Mouse (Mus musculus) lung, embryonic 16.5 days (tissue): ENCODE data around the gene Dot1l. TPM values are rescaled to one million over a fixed set of nuclear protein-coding genes. Genes with fewer than 3 reads are reported as not detected.

Experiments
- ATAC-seq: fragments of 200-750 bp; cut with Nextera tagmentation; 2 replicates; pipeline ENCODE4 v1.8.0; 2017; ENCODE audit warnings: low read depth, mild to moderate bottlenecking, moderate library complexity
- H3K27ac ChIP-seq: fragments of 300-500 bp; sonication (generic); 2 replicates; pipeline ENCODE4 v1.5.1; 2014; ENCODE audit warnings: mild to moderate bottlenecking, control low read depth, low read length
- H3K27me3 ChIP-seq: fragments of 300-500 bp; sonication (generic); 2 replicates; pipeline ENCODE4 v1.6.1; 2014; ENCODE audit warnings: low read depth, low read length, mixed read lengths; ENCODE audit not compliant: control insufficient read depth, insufficient read depth
- H3K36me3 ChIP-seq: fragments of 300-500 bp; sonication (generic); 2 replicates; pipeline ENCODE4 v1.6.1; 2014; ENCODE audit warnings: low read length; ENCODE audit not compliant: control insufficient read depth, insufficient read depth
- H3K4me1 ChIP-seq: fragments of 300-500 bp; sonication (generic); replicated peaks from 2 replicates; pipeline ENCODE4 v1.6.1; 2014; ENCODE audit warnings: low read length, mixed read lengths; ENCODE audit not compliant: control insufficient read depth, insufficient read depth
- H3K4me2 ChIP-seq: fragments of 300-500 bp; sonication (generic); 2 replicates; pipeline ENCODE4 v1.6.1; 2014; ENCODE audit warnings: low read depth, low read length, control low read depth
- H3K4me3 ChIP-seq: fragments of 300-500 bp; sonication (generic); 2 replicates; pipeline ENCODE4 v1.5.1; 2014; ENCODE audit warnings: mild to moderate bottlenecking, low read length, control low read depth
- H3K9ac ChIP-seq: fragments of 300-500 bp; sonication (generic); 2 replicates; pipeline ENCODE4 v1.6.1; 2014; ENCODE audit warnings: low read length, control low read depth
- H3K9me3 ChIP-seq: fragments of 300-500 bp; sonication (generic); 2 replicates; pipeline ENCODE4 v1.6.1; 2016; ENCODE audit warnings: low read length; ENCODE audit not compliant: control insufficient read depth
- WGBS: fragments of 180-500 bp; shearing (Covaris S2); extraction: QIAGEN DNeasy Blood & Tissue Kit; methylation state at CpG from one replicate; pipeline ENCODE4 v1.1.7; 2014; 5-methylcytosine and 5-hydroxymethylcytosine counted together
- polyA plus RNA-seq: library from polyadenylated mRNA; unstranded; fragments of >200 nt; fragmentation: Nextera tagmentation; extraction: Ambion mirVana; gene quantifications from 2 replicates; pipeline ENCODE4 v1.2.1, GENCODE M21; 2015

Gene Dot1l
- polyA plus RNA-seq, 1 experiment from 2014 or later, result 15.4 TPM

DNA sequence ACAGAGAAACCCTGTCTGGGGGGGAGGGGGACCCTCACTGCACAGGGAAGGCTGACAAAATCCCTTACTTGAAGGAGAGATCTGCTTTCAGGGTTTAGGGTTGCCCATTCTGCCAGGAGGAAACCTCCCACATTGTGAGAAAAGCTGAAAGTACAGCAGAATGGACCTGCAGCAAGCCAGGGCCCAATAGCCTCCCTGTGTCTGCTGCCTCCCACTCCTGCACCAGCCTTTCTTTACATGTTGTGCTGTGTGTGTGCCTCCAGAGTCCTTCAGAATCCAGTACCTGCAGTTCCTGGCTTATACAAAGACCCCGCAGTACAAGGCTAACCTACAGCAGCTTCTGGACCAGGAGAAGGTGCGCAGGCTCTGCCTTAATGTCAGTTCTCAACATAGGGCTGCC, 29.3 kb downstream of the Dot1l start:
- Histone ChIP-seq H3K36me3 (peaks cover 78% of the 10 kb centered on the region), H3K4me2 (no peak overlapping the region), H3K9ac (no peak overlapping the region), H3K27ac (no peak overlapping the region), H3K27me3 (no peaks in the 10 kb centered on the region), H3K9me3 (no peaks in the 10 kb centered on the region), H3K4me3 (no peak overlapping the region), H3K4me1 (no peaks in the 10 kb centered on the region)
- no peak for ATAC-seq
- 100% methylated on average over 2 of the region's 2 CpGs for WGBS

GRCm38 (mm10) chr10:80784871-80785270, 29.9 kb downstream of the Dot1l start:
- Histone ChIP-seq H3K9ac (no peak overlapping the region), H3K9me3 (no peaks in the 10 kb centered on the region), H3K4me1 (no peaks in the 10 kb centered on the region), H3K36me3 (peaks cover 79% of the 10 kb centered on the region), H3K27ac (no peak overlapping the region), H3K27me3 (no peaks in the 10 kb centered on the region), H3K4me2 (no peak overlapping the region), H3K4me3 (no peak overlapping the region)
- ATAC-seq, result no peak
- 83% methylated on average over 12 of the region's 12 CpGs for WGBS

DNA sequence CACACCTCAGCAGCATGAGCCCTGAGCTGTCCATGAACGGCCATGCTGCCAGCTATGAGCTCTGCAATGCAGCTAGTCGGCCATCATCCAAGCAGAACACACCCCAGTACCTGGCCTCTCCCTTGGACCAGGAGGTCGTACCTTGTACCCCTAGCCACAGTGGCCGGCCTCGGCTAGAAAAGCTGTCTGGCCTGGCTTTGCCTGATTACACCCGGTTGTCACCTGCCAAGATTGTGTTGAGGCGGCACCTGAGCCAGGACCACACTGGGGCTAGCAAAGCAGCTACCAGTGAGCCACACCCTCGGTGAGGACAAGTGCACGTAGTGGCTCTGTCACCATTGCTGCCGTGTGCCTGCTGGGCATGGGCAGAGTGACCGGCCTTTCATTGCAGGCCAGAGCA, 31.0 kb downstream of the Dot1l start:
- Histone ChIP-seq H3K4me1 (no peaks in the 10 kb centered on the region), H3K36me3 (peaks cover 80% of the 10 kb centered on the region), H3K9me3 (no peaks in the 10 kb centered on the region), H3K4me3 (no peak overlapping the region), H3K9ac (no peak overlapping the region), H3K27ac (no peak overlapping the region), H3K27me3 (no peaks in the 10 kb centered on the region), H3K4me2 (no peak overlapping the region)
- ATAC-seq, result no peak
- 93% methylated on average over 11 of the region's 11 CpGs for WGBS

- H3K27ac ChIP-seq, result no peak overlapping the region
- no peak overlapping the region for H3K4me2 ChIP-seq
- H3K9ac ChIP-seq, result no peak overlapping the region
- no peaks in the 10 kb centered on the region for H3K9me3 ChIP-seq
- no peak for ATAC-seq
- H3K4me1 ChIP-seq, result no peaks in the 10 kb centered on the region
- no peaks in the 10 kb centered on the region for H3K27me3 ChIP-seq
- peaks cover 81% of the 10 kb centered on the region for H3K36me3 ChIP-seq
- no peak overlapping the region for H3K4me3 ChIP-seq
- 70% methylated on average over 2 of the region's 2 CpGs for WGBS
These were observed 32.5 kb downstream of the Dot1l start for GRCm38 (mm10) chr10:80787517-80787916.

DNA sequence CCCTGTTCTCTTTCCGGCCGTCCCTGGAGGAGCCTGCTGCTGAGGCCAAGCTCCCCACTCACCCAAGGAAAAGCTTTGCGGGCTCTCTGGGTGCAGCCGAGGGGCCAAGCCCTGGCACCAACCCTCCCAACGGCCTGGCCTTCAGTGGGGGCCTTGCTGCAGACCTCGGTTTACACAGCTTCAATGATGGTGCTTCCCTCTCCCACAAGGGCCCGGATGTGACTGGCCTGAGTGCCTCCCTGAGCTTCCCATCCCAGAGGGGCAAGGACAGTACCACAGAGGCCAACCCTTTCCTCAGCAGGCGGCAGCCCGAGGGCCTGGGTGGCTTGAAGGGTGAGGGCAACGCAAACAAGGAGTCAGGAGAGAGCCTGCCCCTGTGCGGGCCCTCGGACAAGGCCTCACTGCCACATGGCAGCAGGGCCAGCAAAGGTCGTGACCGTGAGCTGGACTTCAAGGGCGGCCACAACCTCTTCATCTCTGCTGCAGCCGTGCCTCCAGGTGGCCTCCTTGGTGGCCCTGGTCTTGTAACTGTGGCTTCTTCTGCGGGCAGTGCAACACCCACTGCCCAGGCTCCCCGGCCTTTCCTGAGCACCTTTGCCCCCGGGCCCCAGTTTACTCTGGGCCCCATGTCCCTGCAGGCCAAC, 35.9 kb downstream of the Dot1l start:
- H3K4me1 ChIP-seq, result no peaks in the 10 kb centered on the region
- no peaks in the 10 kb centered on the region for H3K9me3 ChIP-seq
- ATAC-seq, result no peak
- H3K9ac ChIP-seq, result no peak overlapping the region
- peaks cover 71% of the 10 kb centered on the region for H3K36me3 ChIP-seq
- no peak overlapping the region for H3K4me3 ChIP-seq
- H3K27me3 ChIP-seq, result no peaks in the 10 kb centered on the region
- H3K4me2 ChIP-seq, result no peak overlapping the region
- no peak overlapping the region for H3K27ac ChIP-seq
- whole genome bisulfite sequencing, result 80% methylated on average over 19 of the region's 19 CpGs

- Histone ChIP-seq H3K4me2 (no peak overlapping the region), H3K27ac (no peak overlapping the region), H3K36me3 (peaks cover 69% of the 10 kb centered on the region), H3K4me1 (peaks cover 3% of the 10 kb centered on the region), H3K27me3 (no peaks in the 10 kb centered on the region), H3K9ac (no peak overlapping the region), H3K9me3 (no peaks in the 10 kb centered on the region), H3K4me3 (no peak overlapping the region)
- no peak for ATAC-seq
- WGBS, result 73% methylated on average over 33 of the region's 33 CpGs
These were observed 36.6 kb downstream of the Dot1l start for GRCm38 (mm10) chr10:80791476-80792174.

DNA sequence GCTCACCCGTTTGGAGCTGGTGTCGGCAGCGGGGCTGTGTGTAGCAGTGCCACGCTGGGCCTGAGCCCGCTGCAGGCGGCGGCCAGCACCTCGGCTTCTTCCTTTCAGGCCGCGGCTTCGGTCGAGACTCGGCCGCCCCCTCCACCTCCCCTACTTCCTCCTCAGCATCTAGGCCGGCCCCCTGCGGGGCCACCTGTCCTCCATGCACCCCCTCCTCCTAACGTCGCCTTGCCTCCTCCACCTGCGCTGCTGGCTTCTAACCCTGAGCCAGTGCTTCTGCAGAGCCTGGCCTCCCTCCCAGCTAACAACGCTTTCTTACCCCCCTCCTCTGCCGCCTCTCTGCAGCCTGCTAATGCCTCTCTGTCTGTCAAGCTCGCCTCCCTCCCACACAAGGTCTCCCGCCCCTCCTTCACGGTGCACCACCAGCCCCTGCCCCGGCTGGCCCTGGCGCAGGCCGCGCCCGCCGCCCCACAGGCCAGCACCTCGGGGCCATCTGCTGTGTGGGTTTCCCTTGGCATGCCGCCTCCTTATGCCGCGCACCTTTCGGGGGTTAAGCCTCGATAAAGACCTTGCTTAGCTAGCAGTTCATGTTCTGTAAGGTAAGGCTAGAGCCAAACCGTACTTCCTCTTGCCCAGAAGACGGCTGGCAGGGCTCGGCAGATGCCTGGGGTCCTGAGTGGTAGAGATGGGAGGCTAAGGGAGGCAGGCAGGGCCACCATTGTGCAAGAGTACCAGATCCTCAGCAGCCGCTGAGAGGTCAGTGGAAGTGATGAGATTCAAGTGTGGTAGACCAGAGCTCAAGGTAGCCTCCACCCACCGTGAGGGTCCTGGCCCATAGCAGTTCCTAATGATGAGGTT, 37.4 kb downstream of the Dot1l start:
- Histone ChIP-seq H3K9ac (no peak overlapping the region), H3K4me3 (no peak overlapping the region), H3K27me3 (no peaks in the 10 kb centered on the region), H3K4me2 (no peak overlapping the region), H3K4me1 (peaks cover 10% of the 10 kb centered on the region), H3K9me3 (no peaks in the 10 kb centered on the region), H3K36me3 (peaks cover 64% of the 10 kb centered on the region), H3K27ac (no peak overlapping the region)
- 57% methylated on average over 41 of the region's 41 CpGs for WGBS
- 0 out of 2 replicates have a peak, but pooled peaks have one; percentile 8 for ATAC-seq

DNA sequence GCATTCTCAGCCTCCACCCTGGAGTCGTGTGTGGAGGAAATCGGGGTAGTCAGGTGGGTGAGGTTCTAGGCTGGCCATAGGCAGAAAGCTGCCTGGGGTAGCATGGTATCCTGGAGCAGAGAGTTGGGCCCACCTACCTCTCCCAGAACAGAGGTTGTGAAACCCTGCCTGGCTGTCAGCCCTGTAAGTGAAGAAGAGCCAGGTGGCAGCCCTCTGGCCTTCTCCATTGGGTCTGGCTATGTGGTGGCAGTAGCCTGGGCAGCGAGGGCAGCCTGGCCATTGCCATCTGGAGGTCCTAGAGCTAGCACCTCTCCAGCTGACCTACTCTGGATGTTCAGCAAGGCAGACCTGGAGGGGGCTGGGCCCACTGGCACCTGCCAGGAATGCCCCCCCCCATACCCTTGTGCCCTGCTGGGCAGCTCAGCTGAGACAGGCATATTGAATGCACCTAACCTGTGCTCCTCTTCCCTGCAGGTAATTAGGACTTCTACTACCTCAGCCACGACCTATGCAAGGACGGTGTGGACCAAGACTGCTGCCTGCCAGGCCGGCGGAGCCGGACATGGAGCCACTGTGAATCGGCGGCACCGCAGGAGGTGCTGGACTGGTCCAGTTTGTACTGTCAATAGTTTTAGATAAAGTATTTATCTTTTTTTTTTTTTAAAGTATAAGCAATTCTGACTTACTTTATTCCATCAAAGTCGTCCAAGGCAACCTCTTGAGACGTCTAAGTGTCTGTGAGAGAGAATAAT, 38.2 kb downstream of the Dot1l start:
- Histone ChIP-seq H3K4me2 (no peak overlapping the region), H3K36me3 (peaks cover 57% of the 10 kb centered on the region), H3K27ac (no peak overlapping the region), H3K4me3 (no peak overlapping the region), H3K4me1 (peaks cover 10% of the 10 kb centered on the region), H3K9me3 (no peaks in the 10 kb centered on the region), H3K9ac (no peak overlapping the region), H3K27me3 (no peaks in the 10 kb centered on the region)
- no peak for ATAC-seq
- 88% methylated on average over 13 of the region's 13 CpGs for WGBS
